Mouse (Mus musculus) testis, adult 2 months (tissue): ENCODE measurements around the gene Zfp454.

Source experiments
- CTCF ChIP-seq: fragments of 200-500 bp; IDR thresholded peaks from 2 replicates; pipeline ENCODE4 v1.5.1; 2012; ENCODE audit warnings: low read depth, mild to moderate bottlenecking, inconsistent platforms, low read length, moderate library complexity; ENCODE audit not compliant: control insufficient read depth, insufficient read depth, insufficient replicate concordance
- POLR2A ChIP-seq: fragments of 200-500 bp; IDR thresholded peaks from 2 replicates; pipeline ENCODE4 v1.6.1; 2012; ENCODE audit warnings: low read depth, mild to moderate bottlenecking, inconsistent platforms, low read length, moderate library complexity; ENCODE audit not compliant: control insufficient read depth

DNA sequence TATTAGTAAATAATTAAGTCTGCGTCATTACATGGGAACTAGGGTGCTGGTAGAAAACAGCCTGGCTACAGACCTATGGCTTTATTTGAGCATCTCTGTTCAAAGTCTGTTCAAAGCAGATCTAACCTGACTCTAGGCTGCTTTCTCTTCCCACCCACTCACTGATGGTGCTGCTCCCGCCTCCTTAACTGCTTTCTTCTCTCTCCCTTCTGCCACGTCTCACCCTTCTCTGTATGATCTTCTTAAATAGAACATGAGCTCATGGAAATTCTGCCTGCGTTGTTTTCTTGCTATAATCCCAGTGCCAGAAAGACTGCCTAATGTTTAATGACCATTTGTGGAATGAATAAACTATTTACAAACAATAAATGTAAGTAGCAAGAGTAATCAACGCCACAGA, 20.7 kb upstream of the Zfp454 start:
- TF ChIP-seq CTCF = no peak
- no peak for TF ChIP-seq POLR2A
